Mouse (Mus musculus) heart, embryonic 13.5 days (tissue): ENCODE data around the gene 2810004N23Rik. TPM values are rescaled to one million over a fixed set of nuclear protein-coding genes. Genes with fewer than 3 reads are reported as not detected.

Experiments
- polyA plus RNA-seq: library from polyadenylated mRNA; unstranded; fragments of >200 nt; fragmentation: Nextera tagmentation; extraction: Ambion mirVana; gene quantifications from 2 replicates; pipeline ENCODE4 v1.2.1, GENCODE M21; 2015

Gene 2810004N23Rik
- polyA plus RNA-seq, 1 experiment from 2014 or later, result 47.8 TPM

Other genes starting within 250 kb of the 2810004N23Rik start
- gene 2310022B05Rik, start 199.8 kb downstream of the 2810004N23Rik start, polyA plus RNA-seq, result 37.8 TPM in 2 replicates
- gene Ttc13, start 141.1 kb downstream of the 2810004N23Rik start, polyA plus RNA-seq, result 27.0 and 28.2 TPM in 2 replicates
- gene Arv1, start 141.0 kb downstream of the 2810004N23Rik start, polyA plus RNA-seq, result 14.0 and 17.2 TPM in 2 replicates
- 2.2 and 2.4 TPM in 2 replicates for gene Fam89a, start 111.3 kb downstream of the 2810004N23Rik start, polyA plus RNA-seq
- gene Trim67, start 70.0 kb downstream of the 2810004N23Rik start, polyA plus RNA-seq, result 0.16 and 0.17 TPM in 2 replicates
- 94.8 and 101 TPM in 2 replicates for gene Gnpat, start 87 bp downstream of the 2810004N23Rik start, polyA plus RNA-seq
- 5.9 and 6.2 TPM in 2 replicates for gene Exoc8, start 34.6 kb upstream of the 2810004N23Rik start, polyA plus RNA-seq
- 6.8 and 7.1 TPM in 2 replicates for gene Sprtn, start 34.8 kb upstream of the 2810004N23Rik start, polyA plus RNA-seq
- gene Egln1, start 86.2 kb upstream of the 2810004N23Rik start, polyA plus RNA-seq, result 13.5 and 15.0 TPM in 2 replicates
- gene Tsnax, start 149.9 kb upstream of the 2810004N23Rik start, polyA plus RNA-seq, result 80.3 and 87.4 TPM in 2 replicates
- gene Disc1, start 191.1 kb upstream of the 2810004N23Rik start, polyA plus RNA-seq, result 2.2 and 2.4 TPM in 2 replicates